Mouse (Mus musculus) retina, postnatal 7 days (tissue): ENCODE results near the gene Ptp4a2.
"Not testable (repeated sequence)": the region's sequence is repeated elsewhere in the genome, so short reads cannot be mapped to it uniquely, and the experiment has no call there.

Experiments
- DNase-seq: peaks from one replicate; pipeline ENCODE4 v3.0.0-alpha.2; 2012; ENCODE audit warnings: low read depth, low spot score

Ptp4a2 gene

DNA sequence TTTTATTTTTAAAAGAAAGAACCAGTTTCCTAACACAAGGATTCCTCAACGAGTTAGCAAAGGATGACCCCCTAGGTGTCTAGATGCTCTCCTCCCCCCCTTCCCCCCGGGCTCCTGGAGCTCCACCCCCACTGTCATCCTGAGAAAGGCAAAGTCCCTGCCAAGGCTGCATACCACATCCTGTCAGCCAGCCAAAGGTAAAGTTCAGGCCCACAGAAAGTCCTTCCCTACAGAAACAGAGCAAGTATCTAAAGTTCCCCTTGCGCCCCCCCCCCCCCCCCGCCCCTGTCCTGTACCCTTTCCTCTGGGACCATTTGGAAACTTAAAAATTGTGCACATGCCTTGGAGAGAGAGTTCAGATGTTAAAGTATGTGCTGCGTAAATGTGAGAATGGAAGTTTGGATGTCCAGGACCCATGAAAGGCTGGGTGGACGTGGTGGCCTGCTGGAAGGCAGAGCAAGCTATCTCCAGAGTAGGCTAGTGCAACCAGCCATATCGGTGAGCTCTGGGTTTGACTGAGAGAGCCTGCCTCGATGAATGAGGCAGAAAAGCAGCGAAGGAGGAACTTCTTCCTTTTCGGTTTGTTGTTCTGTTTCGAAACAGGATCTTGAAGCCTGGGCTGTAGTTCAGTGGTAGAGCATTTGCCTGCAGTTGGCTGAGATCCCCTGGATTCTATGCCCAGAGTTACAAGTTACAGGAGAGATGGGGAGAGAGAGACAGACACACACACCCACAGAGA, 71.7 kb downstream of the Ptp4a2 start:
- DNase-seq: no peak

DNA sequence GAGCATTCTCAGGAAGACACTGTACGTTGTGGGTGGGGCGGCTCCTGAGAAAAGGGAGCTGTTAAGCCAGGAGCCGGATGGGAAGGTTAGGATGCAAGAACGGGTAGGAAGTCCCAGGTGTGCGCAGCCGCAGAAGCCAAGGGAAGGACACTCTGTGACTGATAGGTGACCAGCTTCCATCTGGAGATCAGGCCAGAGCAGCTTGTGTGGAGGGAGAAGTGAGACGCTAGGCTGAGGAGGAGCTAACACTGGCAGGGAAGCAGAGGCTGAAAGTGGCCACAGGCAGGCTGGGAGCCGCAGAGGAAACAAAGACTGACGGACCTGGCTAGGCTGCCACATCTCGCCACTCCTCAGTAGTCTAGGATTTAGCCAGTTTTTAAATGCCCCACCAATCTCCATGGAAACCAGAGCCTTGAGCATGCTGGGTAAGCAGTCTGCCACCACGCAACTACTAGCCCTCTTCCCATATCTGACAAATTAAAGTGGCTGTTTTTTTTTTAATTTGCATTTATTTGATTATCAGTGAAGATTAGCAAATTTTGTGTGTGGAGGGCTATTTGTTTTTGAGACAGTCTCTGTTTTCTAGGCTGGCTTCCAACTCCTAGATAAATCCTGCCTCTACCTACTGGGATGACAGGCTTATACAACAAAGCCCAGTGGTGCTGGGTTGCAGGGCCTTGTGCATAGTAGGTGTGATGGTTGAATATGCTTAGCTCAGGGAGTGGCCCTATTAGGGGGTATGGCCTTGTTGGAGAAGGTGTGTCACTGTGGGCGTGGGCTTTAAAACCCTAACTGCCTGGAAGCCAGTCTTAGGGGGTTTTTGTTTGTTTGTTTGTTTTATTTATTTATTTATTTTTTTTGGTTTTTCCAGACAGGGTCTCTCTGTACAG, 73.3 kb downstream of the Ptp4a2 start:
- DNase-seq: no peak

DNA sequence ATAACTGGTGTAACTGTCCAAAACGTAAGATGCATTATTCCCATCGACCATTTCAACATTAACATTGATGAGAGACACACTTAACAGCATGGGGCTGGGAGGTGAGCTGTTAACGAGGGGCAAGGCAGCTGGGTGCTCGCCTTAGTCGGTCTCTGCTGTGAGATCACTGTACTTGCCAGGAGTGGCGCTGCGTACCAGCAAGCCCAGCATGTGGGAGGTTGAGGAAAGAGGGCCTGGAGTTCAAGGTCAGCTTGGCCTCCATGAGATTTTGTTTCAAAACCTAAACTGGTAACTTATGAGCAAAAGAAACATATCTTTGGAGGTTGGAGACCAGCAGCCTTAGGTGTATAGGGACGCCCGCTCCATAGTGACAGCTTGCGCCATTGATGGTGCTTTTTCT, 78.6 kb downstream of the Ptp4a2 start:
- DNase-seq: no peak

DNA sequence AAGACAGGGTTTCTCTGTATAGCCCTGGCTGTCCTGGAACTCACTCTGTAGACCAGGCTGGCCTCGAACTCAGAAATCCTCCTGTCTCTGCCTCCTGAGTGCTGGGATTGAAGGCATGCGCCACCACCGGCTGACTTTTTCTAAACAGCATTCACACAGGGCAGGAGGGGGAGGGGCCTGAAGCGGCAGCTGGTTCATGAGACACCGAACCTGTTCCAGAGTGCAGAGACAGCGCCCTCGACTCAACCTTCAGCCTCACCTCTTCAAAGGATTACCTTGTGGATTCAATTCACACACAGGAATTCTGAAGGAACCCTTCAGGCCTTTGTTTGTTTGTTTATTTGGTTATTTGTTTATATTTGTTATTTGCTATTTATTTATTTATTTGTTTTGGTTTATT, 79.1 kb downstream of the Ptp4a2 start:
- no peak for DNase-seq

DNA sequence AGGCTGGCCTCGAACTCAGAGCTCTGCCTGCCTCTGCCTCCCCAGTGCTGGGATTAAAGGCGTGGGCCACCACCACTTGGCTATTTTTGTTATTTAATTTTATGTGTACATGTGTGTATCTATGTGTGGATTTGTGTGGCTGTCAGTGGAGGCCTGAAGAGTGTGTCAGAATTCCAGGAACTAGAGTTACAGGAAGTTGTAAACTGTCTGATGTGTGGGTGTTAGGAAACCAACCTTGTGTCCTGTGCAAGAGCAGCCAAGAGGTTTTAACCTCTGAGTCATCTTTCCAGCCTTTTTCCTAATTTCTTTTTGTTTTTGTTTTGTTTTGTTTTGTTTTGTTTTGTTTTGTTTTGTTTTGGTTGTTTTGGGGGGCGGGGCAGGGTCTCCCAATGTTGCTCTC, 83.8 kb downstream of the Ptp4a2 start:
- no peak for DNase-seq

DNA sequence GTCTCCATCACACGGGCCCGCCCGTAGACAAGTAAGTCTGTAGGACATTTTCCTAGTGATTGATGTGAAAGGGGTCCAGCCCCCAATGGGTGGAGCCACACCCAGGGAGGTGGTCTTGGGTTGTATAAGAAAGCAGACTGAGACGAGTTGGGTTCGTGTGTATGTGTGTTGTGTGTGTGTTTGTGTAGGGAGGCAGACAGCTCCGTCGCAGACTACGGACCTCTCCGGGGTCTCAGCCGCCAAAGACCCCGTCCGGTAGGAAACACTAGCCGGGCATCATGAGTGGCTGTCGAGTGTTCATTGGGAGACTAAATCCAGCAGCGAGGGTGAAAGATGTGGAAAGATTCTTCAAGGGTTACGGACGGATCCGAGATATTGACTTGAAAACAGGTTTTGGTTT, 87.8 kb downstream of the Ptp4a2 start:
- not testable (repeated sequence) for DNase-seq
